Mouse (Mus musculus) heart, postnatal 0 days (tissue): ENCODE measurements around the gene Entpd5. TPM values are rescaled to one million over a fixed set of nuclear protein-coding genes. Genes with fewer than 3 reads are reported as not detected.
A peak's percentile ranks its signal among the peaks of the same experiment; 100 is the strongest.

Experiments
- ATAC-seq: fragments of 200-750 bp; cut with Nextera tagmentation; 2 replicates; pipeline ENCODE4 v1.8.0; 2017; ENCODE audit warnings: low read depth, moderate number of reproducible peaks, moderate library complexity; ENCODE audit not compliant: insufficient read depth
- DNase-seq: peaks from one replicate; pipeline ENCODE4 v3.0.0-alpha.2; 2016; ENCODE audit warnings: low spot score
- H3K27ac ChIP-seq: fragments of 300-500 bp; sonication (generic); 2 replicates; pipeline ENCODE4 v1.5.1; 2014; ENCODE audit warnings: low read depth, mild to moderate bottlenecking
- H3K27me3 ChIP-seq: fragments of 300-500 bp; sonication (generic); 2 replicates; pipeline ENCODE4 v1.6.1; 2014; ENCODE audit warnings: low read length, mixed read lengths; ENCODE audit not compliant: control insufficient read depth, insufficient read depth
- H3K36me3 ChIP-seq: fragments of 300-500 bp; sonication (generic); replicated peaks from 2 replicates; pipeline ENCODE4 v1.6.1; 2014; ENCODE audit warnings: low read length, mixed read lengths; ENCODE audit not compliant: control insufficient read depth, insufficient read depth
- H3K4me1 ChIP-seq: fragments of 300-500 bp; sonication (generic); 2 replicates; pipeline ENCODE4 v1.6.1; 2014; ENCODE audit warnings: antibody characterized with exemption; ENCODE audit not compliant: control insufficient read depth, insufficient read depth
- H3K4me2 ChIP-seq: fragments of 300-500 bp; sonication (generic); 2 replicates; pipeline ENCODE4 v1.6.1; 2014; ENCODE audit warnings: low read depth, mild to moderate bottlenecking, low read length, moderate library complexity
- H3K4me3 ChIP-seq: fragments of 300-500 bp; sonication (generic); 2 replicates; pipeline ENCODE4 v1.5.1; 2014; ENCODE audit warnings: low read depth, low read length
- H3K9ac ChIP-seq: fragments of 300-500 bp; sonication (generic); replicated peaks from 2 replicates; pipeline ENCODE4 v1.6.1; 2014; ENCODE audit warnings: low read depth, low read length, mixed read lengths
- H3K9me3 ChIP-seq: fragments of 300-500 bp; sonication (generic); replicated peaks from 2 replicates; pipeline ENCODE4 v1.6.1; 2016; ENCODE audit warnings: low read length; ENCODE audit not compliant: control insufficient read depth
- CTCF ChIP-seq: IDR thresholded peaks from 2 replicates; pipeline ENCODE4 v1.5.1; 2016; ENCODE audit warnings: antibody characterized with exemption, control low read depth, low read depth
- EP300 ChIP-seq: IDR thresholded peaks from 2 replicates; pipeline ENCODE4 v1.6.1; 2016; ENCODE audit warnings: antibody characterized with exemption, low read depth
- WGBS: fragments of 180-500 bp; shearing (Covaris S2); extraction: QIAGEN DNeasy Blood & Tissue Kit; methylation state at CpG from one replicate; pipeline ENCODE4 v1.1.7; 2014; 5-methylcytosine and 5-hydroxymethylcytosine counted together
- polyA plus RNA-seq: library from polyadenylated mRNA; unstranded; fragments of >200 nt; fragmentation: Nextera tagmentation; extraction: Ambion mirVana; gene quantifications from 2 replicates; pipeline ENCODE4 v1.2.1, GENCODE M21; 2015
- total RNA-seq: library from RNA; depleted of rRNA; stranded (reverse); fragments of >200 nt; gene quantifications from 2 replicates; pipeline ENCODE4 v1.2.3, GENCODE M21; 2014; ENCODE audit warnings: low replicate concordance

Gene Entpd5
- total and polyA plus RNA-seq, 2 experiments from 2014 or later = 37.5 to 59.8 TPM

- Histone ChIP-seq H3K4me2 (no peak overlapping the region), H3K4me1 (no peaks in the 10 kb centered on the region), H3K9me3 (no peaks in the 10 kb centered on the region), H3K27me3 (no peaks in the 10 kb centered on the region), H3K27ac (no peak overlapping the region), H3K4me3 (no peak overlapping the region), H3K36me3 (no peaks in the 10 kb centered on the region; the same call in 1 of the 2 replicates), H3K9ac (no peak overlapping the region)
- DNase-seq (no peak), ATAC-seq (no peak)
- WGBS = 84% methylated on average over 5 of the region's 5 CpGs
- TF ChIP-seq EP300 = no peak
- no peak for TF ChIP-seq CTCF
Observed at GRCm38 (mm10) chr12:84398629-84399028, 10.2 kb downstream of the Entpd5 start.

DNA sequence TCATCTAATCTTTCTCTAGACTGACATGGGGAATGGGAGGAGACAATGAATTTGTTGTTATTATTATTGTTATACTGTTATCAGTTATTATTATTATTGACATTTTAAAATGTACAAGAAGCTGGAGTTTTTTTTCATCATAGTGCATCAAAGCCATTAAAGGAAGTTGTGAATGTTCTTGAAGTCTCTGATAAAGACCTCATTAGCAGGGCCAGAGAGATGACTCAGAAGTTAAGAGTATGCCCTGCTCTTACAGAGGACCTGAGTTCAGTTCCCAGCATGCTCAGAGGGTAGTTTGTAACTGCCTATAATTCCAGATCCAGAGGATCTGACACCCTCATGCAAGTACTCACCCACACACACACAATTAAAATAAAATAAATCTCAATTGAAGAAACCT is 11.1 kb downstream of the Entpd5 start:
- Histone ChIP-seq H3K9me3 (no peaks in the 10 kb centered on the region), H3K27ac (no peak overlapping the region), H3K4me3 (no peak overlapping the region), H3K36me3 (no peaks in the 10 kb centered on the region; the same call in 1 of the 2 replicates), H3K9ac (no peak overlapping the region), H3K4me1 (no peaks in the 10 kb centered on the region), H3K27me3 (no peaks in the 10 kb centered on the region), H3K4me2 (no peak overlapping the region)
- ATAC-seq (no peak), DNase-seq (no peak)
- TF ChIP-seq EP300 (no peak), CTCF (no peak)

DNA sequence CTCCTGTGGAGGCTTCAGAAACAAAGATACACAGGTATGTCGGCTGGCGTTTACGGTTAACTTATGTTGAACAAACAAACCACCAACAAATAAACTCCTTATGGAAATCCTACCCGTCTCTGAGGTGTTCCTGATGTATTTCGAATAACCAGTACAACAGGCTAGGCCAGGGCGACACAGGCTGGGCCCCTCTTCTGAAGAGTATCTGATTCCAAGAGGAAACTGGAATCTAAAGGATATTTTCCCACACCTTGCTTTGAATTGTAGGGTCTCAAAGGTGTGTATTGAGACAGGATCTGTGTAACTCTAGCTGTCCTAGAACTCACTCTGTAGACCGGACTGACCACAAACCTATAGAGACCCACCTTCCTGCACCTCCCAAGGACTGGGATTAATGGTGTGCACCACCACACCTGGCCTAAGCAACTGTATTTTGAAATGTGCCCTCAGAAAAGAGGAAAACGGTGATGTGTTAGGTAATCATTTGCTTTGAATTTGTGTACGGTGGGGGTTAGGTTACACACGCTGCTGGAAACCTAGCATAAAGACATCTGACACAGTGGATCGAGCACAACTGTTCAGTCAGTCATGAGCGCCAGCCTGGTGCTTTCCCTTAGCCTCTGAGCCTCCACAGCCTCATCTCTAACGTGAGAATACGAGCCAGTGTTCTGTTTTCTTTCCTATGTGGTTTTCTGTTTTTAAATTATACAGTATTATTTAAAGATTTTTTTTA is 11.7 kb downstream of the Entpd5 start:
- Histone ChIP-seq H3K27ac (no peak overlapping the region), H3K4me3 (no peak overlapping the region), H3K27me3 (no peaks in the 10 kb centered on the region), H3K9ac (no peak overlapping the region), H3K9me3 (no peaks in the 10 kb centered on the region), H3K4me2 (no peak overlapping the region), H3K4me1 (no peaks in the 10 kb centered on the region), H3K36me3 (no peaks in the 10 kb centered on the region; the same call in 1 of the 2 replicates)
- TF ChIP-seq CTCF = no peak
- TF ChIP-seq EP300 = no peak
- 92% methylated on average over 14 of the region's 14 CpGs for WGBS
- DNase-seq (no peak), ATAC-seq (no peak)

DNA sequence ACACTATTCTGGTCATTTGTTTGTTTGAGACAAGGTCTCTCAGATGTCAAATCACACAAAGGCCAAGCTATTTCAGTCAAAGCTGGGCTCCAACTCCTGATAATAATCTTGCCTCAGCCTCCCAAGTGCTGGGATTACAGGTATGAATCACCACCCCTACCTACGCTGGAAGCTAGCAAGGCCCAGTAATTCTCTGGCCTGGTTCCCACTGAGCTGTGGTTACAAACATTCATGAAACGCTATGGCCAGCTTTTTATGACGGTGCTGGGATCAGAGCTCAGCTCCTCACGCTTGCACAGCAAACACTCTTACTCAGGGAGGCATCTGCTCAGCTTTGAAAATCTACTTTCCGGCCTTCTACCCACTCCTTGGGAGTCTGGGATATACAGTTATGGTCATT is 15.0 kb downstream of the Entpd5 start:
- DNase-seq = no peak

GRCm38 (mm10) chr12:84392681-84393080 is 16.1 kb downstream of the Entpd5 start:
- ATAC-seq = no peak
- H3K4me1 ChIP-seq = peaks cover 11% of the 10 kb centered on the region
- 96% methylated on average over 4 of the region's 4 CpGs for WGBS

More for the DNA sequence above, 15.0 kb downstream of the Entpd5 start:
- no peak for ATAC-seq
- H3K27ac ChIP-seq = no peak overlapping the region
- H3K9me3 ChIP-seq = no peaks in the 10 kb centered on the region
- no peak overlapping the region for H3K4me3 ChIP-seq
- TF ChIP-seq CTCF (no peak), EP300 (no peak)
- H3K4me1 ChIP-seq = peaks cover 6% of the 10 kb centered on the region
- 71% methylated on average over 5 of the region's 5 CpGs for whole genome bisulfite sequencing
- no peak overlapping the region for H3K9ac ChIP-seq
- no peaks in the 10 kb centered on the region for H3K27me3 ChIP-seq
- H3K36me3 ChIP-seq = no peaks in the 10 kb centered on the region; the same call in none of the 2 replicates
- H3K4me2 ChIP-seq = no peak overlapping the region

DNA sequence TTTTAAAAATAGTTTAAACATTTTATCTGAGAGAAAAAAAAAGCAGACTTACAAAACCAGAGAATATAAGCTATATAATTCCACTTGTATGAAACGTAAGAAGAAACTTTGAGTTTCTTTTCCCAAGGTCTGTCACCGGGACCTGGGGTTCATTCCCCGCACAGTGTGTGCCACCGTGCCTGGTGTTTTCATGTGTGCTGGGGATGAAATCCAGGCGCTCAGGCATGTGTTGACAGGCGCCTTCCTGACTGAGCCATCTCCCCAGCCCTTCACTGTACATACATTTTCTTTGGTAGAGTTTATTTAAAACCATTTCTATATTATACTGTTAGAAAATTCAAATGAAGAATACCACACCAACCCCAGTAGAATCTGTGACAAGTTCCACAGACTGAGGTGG is 18.5 kb downstream of the Entpd5 start:
- DNase-seq = peak; percentile 69
- TF ChIP-seq EP300 (peak; percentile 64; the same call in 1 of the 2 replicates), CTCF (no peak)
- ATAC-seq = peak; percentile 89

More at GRCm38 (mm10) chr12:84392681-84393080, 16.1 kb downstream of the Entpd5 start:
- TF ChIP-seq CTCF (no peak), EP300 (no peak)
- Histone ChIP-seq H3K36me3 (peaks cover 12% of the 10 kb centered on the region), H3K4me3 (no peak overlapping the region), H3K27me3 (no peaks in the 10 kb centered on the region), H3K9ac (no peak overlapping the region), H3K9me3 (no peaks in the 10 kb centered on the region), H3K4me2 (no peak overlapping the region), H3K27ac (no peak overlapping the region)
- no peak for DNase-seq

More for the DNA sequence above, 18.5 kb downstream of the Entpd5 start:
- Histone ChIP-seq H3K4me1 (peaks cover 20% of the 10 kb centered on the region), H3K4me2 (no peak overlapping the region), H3K27me3 (no peaks in the 10 kb centered on the region), H3K36me3 (peaks cover 19% of the 10 kb centered on the region), H3K9me3 (no peaks in the 10 kb centered on the region), H3K9ac (no peak overlapping the region), H3K4me3 (no peak overlapping the region), H3K27ac (peak overlapping the region; percentile 62)
- 19% methylated on average over 6 of the region's 6 CpGs for WGBS
